Comparison of ENCODE assay signal across 8 mouse cellular contexts in the genomic region with DNA sequence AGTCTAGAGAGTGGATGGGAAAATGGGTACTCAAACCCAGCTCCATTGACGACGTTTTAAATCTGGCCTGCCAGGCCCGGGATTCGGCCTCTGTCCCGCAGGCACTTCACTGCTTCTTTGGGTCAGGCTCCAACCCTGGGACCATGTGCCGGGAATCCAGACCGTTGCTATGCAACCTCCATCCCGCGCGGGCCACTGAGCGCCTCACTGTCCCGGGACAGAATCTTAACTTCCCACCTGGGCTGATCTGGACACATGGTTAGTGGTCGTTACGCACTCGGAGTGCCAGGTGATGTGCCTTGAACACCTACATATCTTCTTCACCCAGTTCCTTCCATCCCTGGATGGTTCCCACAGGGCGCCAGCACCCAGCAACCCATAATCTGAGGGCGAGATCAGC. TPM values are rescaled to one million over a fixed set of nuclear protein-coding genes. Genes with fewer than 3 reads are reported as not detected.
DNase-seq lines count a peak whose midpoint lies in the region; ATAC-seq lines count a peak whose summit lies in the region.

No protein-coding gene starts in this region.

- ATAC-seq in liver, embryonic 11.5 days (replicated peaks; ENCODE audit: low FRiP score) = no peak
- no peak for ATAC-seq in heart, embryonic 15.5 days (replicated peaks; ENCODE audit: insufficient number of reproducible peaks, insufficient read depth, low FRiP score, low read depth)
- peak; percentile 22; the same call in 1 of the 2 replicates for ATAC-seq in midbrain, embryonic 14.5 days (ENCODE audit: low FRiP score, low TSS enrichment)

- 16% methylated on average over 17 of the region's 17 CpGs for WGBS in liver, embryonic 11.5 days
- 14% methylated on average over 17 of the region's 17 CpGs for WGBS in heart, embryonic 15.5 days
- WGBS in midbrain, embryonic 14.5 days = 18% methylated on average over 17 of the region's 17 CpGs

- H3K4me2 ChIP-seq in liver, embryonic 11.5 days = peak overlapping the region; percentile 81
- H3K4me2 ChIP-seq in heart, embryonic 15.5 days = peak overlapping the region; percentile 89
- H3K4me2 ChIP-seq in midbrain, embryonic 14.5 days (ENCODE audit: low read length) = peak overlapping the region; percentile 65

- no peak overlapping the region for H3K27ac ChIP-seq in liver, embryonic 11.5 days (ENCODE audit: low read depth, low read length)
- H3K27ac ChIP-seq in heart, embryonic 15.5 days = no peak overlapping the region
- H3K27ac ChIP-seq in midbrain, embryonic 14.5 days (replicated peaks; ENCODE audit: low read depth, low read length) = 0 out of 2 replicates have a peak overlapping the region, but pooled peaks have one; percentile 91

- H3K4me1 ChIP-seq in liver, embryonic 11.5 days (replicated peaks; ENCODE audit: control insufficient read depth, insufficient read depth, low read length) = 0 out of 2 replicates have a peak, but pooled peaks cover 3% of the 10 kb centered on the region
- peaks cover 11% of the 10 kb centered on the region for H3K4me1 ChIP-seq in heart, embryonic 15.5 days (replicated peaks)
- peaks cover 6% of the 10 kb centered on the region for H3K4me1 ChIP-seq in midbrain, embryonic 14.5 days (ENCODE audit: control insufficient read depth, insufficient read depth, low read length)

- no peaks in the 10 kb centered on the region for H3K9me3 ChIP-seq in liver, embryonic 11.5 days (ENCODE audit: control insufficient read depth, low read length)
- H3K9me3 ChIP-seq in heart, embryonic 15.5 days (replicated peaks) = no peaks in the 10 kb centered on the region
- no peaks in the 10 kb centered on the region for H3K9me3 ChIP-seq in midbrain, embryonic 14.5 days (ENCODE audit: control insufficient read depth, low read length)

- H3K36me3 ChIP-seq in liver, embryonic 11.5 days (ENCODE audit: control insufficient read depth, insufficient read depth, low read length) = no peaks in the 10 kb centered on the region
- no peaks in the 10 kb centered on the region for H3K36me3 ChIP-seq in heart, embryonic 15.5 days
- no peaks in the 10 kb centered on the region for H3K36me3 ChIP-seq in midbrain, embryonic 14.5 days (ENCODE audit: control insufficient read depth, insufficient read depth, low read length)

- DNase-seq in liver, embryonic 11.5 days (ENCODE audit: low spot score) = no peak
- no peak for DNase-seq in liver
- DNase-seq in cerebellum, postnatal 10 days = peak; percentile 28 to 31
- DNase-seq in midbrain, embryonic 14.5 days = peak; percentile 19
- no peak for DNase-seq in urinary bladder, postnatal 14 days (ENCODE audit: low spot score)
- no peak for DNase-seq in thymus, adult 18-20 months
- DNase-seq in spleen, postnatal 36 days (ENCODE audit: low spot score in 2 of 2) = no peak

- H3K4me3 ChIP-seq in liver, embryonic 11.5 days (ENCODE audit: low read depth, low read length) = peak overlapping the region; percentile 56
- peak overlapping the region; percentile 62 for H3K4me3 ChIP-seq in heart, embryonic 15.5 days
- H3K4me3 ChIP-seq in midbrain, embryonic 14.5 days (replicated peaks; ENCODE audit: low read depth, low read length) = peak overlapping the region; percentile 56

- no peak overlapping the region for H3K9ac ChIP-seq in liver, embryonic 11.5 days (ENCODE audit: low read depth, low read length)
- no peak overlapping the region for H3K9ac ChIP-seq in heart, embryonic 15.5 days
- peak overlapping the region; percentile 77 for H3K9ac ChIP-seq in midbrain, embryonic 14.5 days (replicated peaks; ENCODE audit: low read length)

- H3K27me3 ChIP-seq in liver, embryonic 11.5 days (replicated peaks; ENCODE audit: control insufficient read depth, insufficient read depth, low read length) = peaks cover 40% of the 10 kb centered on the region
- H3K27me3 ChIP-seq in heart, embryonic 15.5 days = peaks cover 28% of the 10 kb centered on the region
- H3K27me3 ChIP-seq in midbrain, embryonic 14.5 days (ENCODE audit: control insufficient read depth, insufficient read depth, low read length) = no peaks in the 10 kb centered on the region

RNA-seq across cellular contexts. Expression of a gene that starts 1.0 kb away (rescaled TPM):
- polyA plus RNA-seq in liver, embryonic 11.5 days (2014; fragmentation: Nextera tagmentation; extraction: Ambion mirVana) = 0.25 and 0.86 TPM in 2 replicates
- 0.30 and 0.57 TPM in 2 replicates for polyA plus RNA-seq in heart, embryonic 15.5 days (2015; fragmentation: Nextera tagmentation; extraction: Ambion mirVana)
- polyA plus RNA-seq in midbrain, embryonic 14.5 days (2014; fragmentation: Nextera tagmentation; extraction: Ambion mirVana) = 5.9 and 20.8 TPM in 2 replicates

RNA-seq across cellular contexts. Expression of a gene that starts 36.9 kb away (rescaled TPM):
- polyA plus RNA-seq in liver, embryonic 11.5 days (2014; fragmentation: Nextera tagmentation; extraction: Ambion mirVana) = 207 and 230 TPM in 2 replicates
- 135 and 152 TPM in 2 replicates for polyA plus RNA-seq in heart, embryonic 15.5 days (2015; fragmentation: Nextera tagmentation; extraction: Ambion mirVana)
- 152 and 162 TPM in 2 replicates for polyA plus RNA-seq in midbrain, embryonic 14.5 days (2014; fragmentation: Nextera tagmentation; extraction: Ambion mirVana)

RNA-seq across cellular contexts. Expression of a gene that starts 37.0 kb away (rescaled TPM):
- 196 and 206 TPM in 2 replicates for polyA plus RNA-seq in liver, embryonic 11.5 days (2014; fragmentation: Nextera tagmentation; extraction: Ambion mirVana)
- polyA plus RNA-seq in heart, embryonic 15.5 days (2015; fragmentation: Nextera tagmentation; extraction: Ambion mirVana) = 410 and 432 TPM in 2 replicates
- polyA plus RNA-seq in midbrain, embryonic 14.5 days (2014; fragmentation: Nextera tagmentation; extraction: Ambion mirVana) = 248 and 252 TPM in 2 replicates

RNA-seq across cellular contexts. Expression of a gene that starts 49.5 kb away (rescaled TPM):
- 0.81 and 1.3 TPM in 2 replicates for polyA plus RNA-seq in liver, embryonic 11.5 days (2014; fragmentation: Nextera tagmentation; extraction: Ambion mirVana)
- polyA plus RNA-seq in heart, embryonic 15.5 days (2015; fragmentation: Nextera tagmentation; extraction: Ambion mirVana) = 82.3 and 85.7 TPM in 2 replicates
- polyA plus RNA-seq in midbrain, embryonic 14.5 days (2014; fragmentation: Nextera tagmentation; extraction: Ambion mirVana) = 1.5 and 2.5 TPM in 2 replicates

Comparison
In these comparisons a context has a peak if more than half of its experiments do, and no peak if none do; other contexts are left out.
1. DNase-seq: peak in cerebellum, postnatal 10 days (2 of 2) and midbrain, embryonic 14.5 days (single experiment); none in liver, embryonic 11.5 days (single experiment), liver (single experiment), urinary bladder, postnatal 14 days (single experiment), thymus, adult 18-20 months (0 of 2) and spleen, postnatal 36 days (0 of 2).
2. Peak in every context shown above with its lines, with median percentiles within 50 percentile points of each other: H3K4me2 ChIP-seq and H3K4me3 ChIP-seq.